ENCODE assay signal across 24 mouse cellular contexts in the genomic region with DNA sequence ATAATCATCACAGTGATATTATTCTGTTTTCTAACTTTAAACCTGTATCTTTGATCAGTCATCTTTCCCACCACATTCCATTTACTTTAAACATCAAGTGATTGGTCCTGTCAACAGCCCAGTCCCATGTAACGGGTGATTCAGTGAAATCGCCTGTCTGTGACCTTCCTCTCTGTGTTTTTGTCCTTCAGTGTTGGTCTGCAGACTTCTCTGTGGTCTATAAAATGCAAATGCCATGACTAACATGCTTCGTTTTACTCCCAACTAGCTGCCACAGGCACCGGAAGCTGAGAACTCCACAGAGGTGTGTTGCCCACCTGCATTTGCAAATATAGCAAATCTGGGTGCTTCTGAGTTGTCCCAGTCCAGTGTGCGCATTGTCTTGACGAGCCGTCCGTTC.
DNase-seq lines count a peak whose midpoint lies in the region; ATAC-seq and TF ChIP-seq lines count a peak whose summit lies in the region.
"Had no signal": no experiment of that assay in that cellular context is flagged by ENCODE, and none has a peak within 500 bp of the region (broad histone marks: within the 10 kb centered on the region; RNA-seq: fewer than 3 reads in every experiment).

No protein-coding gene starts in this region.

- dilution Hi-C loops in CH12.LX (cut with MboI; ENCODE audit: extremely low pct_ligation_motif_present, extremely low pct_unique_long_range_greater_than_20kb, low sequenced_read_pairs), result no loop called here

- H3K9me3 ChIP-seq in kidney, embryonic 15.5 days (replicated peaks), result no peaks in the 10 kb centered on the region
- no peaks in the 10 kb centered on the region for H3K9me3 ChIP-seq in CH12.LX (replicated peaks; ENCODE audit: low read length)
- no peaks in the 10 kb centered on the region for H3K9me3 ChIP-seq in hindbrain, embryonic 12.5 days (replicated peaks)
- H3K9me3 ChIP-seq: embryonic facial prominence, embryonic 13.5 days; embryonic facial prominence, embryonic 15.5 days; forebrain, embryonic 10.5 days; forebrain, embryonic 12.5 days had no signal

- peak overlapping the region; percentile 30; the same call in 1 of the 2 replicates for H3K27ac ChIP-seq in kidney, adult 2 months (ENCODE audit: insufficient read depth, low read depth, low read length)
- no peak overlapping the region for H3K27ac ChIP-seq in kidney, embryonic 15.5 days
- H3K27ac ChIP-seq in CH12.LX (ENCODE audit: insufficient read depth, low read depth), result no peak overlapping the region
- H3K27ac ChIP-seq in hindbrain, embryonic 12.5 days, result no peak overlapping the region
- H3K27ac ChIP-seq: embryonic facial prominence, embryonic 13.5 days; embryonic facial prominence, embryonic 15.5 days; forebrain, embryonic 10.5 days; forebrain, embryonic 12.5 days had no signal

- no peaks in the 10 kb centered on the region for H3K79me2 ChIP-seq in CH12.LX (replicated peaks; ENCODE audit: control insufficient read depth, extremely low read depth, insufficient read depth, poor library complexity, severe bottlenecking)

- H3K4me2 ChIP-seq in kidney, embryonic 15.5 days, result no peak overlapping the region
- H3K4me2 ChIP-seq in CH12.LX (ENCODE audit: insufficient read depth, low read depth, poor library complexity, severe bottlenecking), result no peak overlapping the region
- H3K4me2 ChIP-seq in hindbrain, embryonic 12.5 days (replicated peaks), result no peak overlapping the region
- H3K4me2 ChIP-seq: embryonic facial prominence, embryonic 13.5 days; embryonic facial prominence, embryonic 15.5 days; forebrain, embryonic 12.5 days had no signal

- no peak for TF ChIP-seq CTCF in kidney, adult 2 months (conservative IDR thresholded peaks at IDR 0.05; ENCODE audit: insufficient read depth, insufficient read length, low read depth, low read length)
- no peak for TF ChIP-seq CTCF in CH12.LX (conservative IDR thresholded peaks at IDR 0.05 in 1 of 2, IDR thresholded peaks at IDR 0.05 in 1 of 2; ENCODE audit: low read depth in 2 of 2, low read length in 2 of 2)

- H3K9ac ChIP-seq in kidney, embryonic 15.5 days, result no peak overlapping the region
- no peak overlapping the region for H3K9ac ChIP-seq in CH12.LX (ENCODE audit: insufficient read depth, low read depth)
- H3K9ac ChIP-seq in hindbrain, embryonic 12.5 days, result no peak overlapping the region
- H3K9ac ChIP-seq: embryonic facial prominence, embryonic 13.5 days; embryonic facial prominence, embryonic 15.5 days; forebrain, embryonic 12.5 days had no signal

- no peak for TF ChIP-seq POLR2A in kidney, adult 2 months (IDR thresholded peaks at IDR 0.05; ENCODE audit: low read depth, low read length)
- TF ChIP-seq POLR2A in CH12.LX (IDR thresholded peaks at IDR 0.05; ENCODE audit: low read depth, low read length), result no peak

- no peak overlapping the region for H3K4me3 ChIP-seq in kidney, adult 2 months (ENCODE audit: insufficient read depth, low read depth, low read length)
- no peak overlapping the region for H3K4me3 ChIP-seq in kidney, embryonic 15.5 days (replicated peaks)
- H3K4me3 ChIP-seq in CH12.LX (replicated peaks in 1 of 3; ENCODE audit: low read depth in 2 of 3, low read length in 2 of 3, poor library complexity in 1 of 3), result no peak overlapping the region
- H3K4me3 ChIP-seq in hindbrain, embryonic 12.5 days, result no peak overlapping the region
- H3K4me3 ChIP-seq: embryonic facial prominence, embryonic 13.5 days; embryonic facial prominence, embryonic 15.5 days; erythroblast, embryonic 14.5 days; forebrain, embryonic 10.5 days; forebrain, embryonic 12.5 days had no signal

- peaks cover 3% of the 10 kb centered on the region; the same call in 1 of the 2 replicates for H3K36me3 ChIP-seq in kidney, adult 2 months (ENCODE audit: control insufficient read depth, insufficient read depth, low read length)
- peaks cover 11% of the 10 kb centered on the region for H3K36me3 ChIP-seq in kidney, embryonic 15.5 days
- H3K36me3 ChIP-seq in CH12.LX (replicated peaks in 1 of 2; ENCODE audit: control insufficient read depth in 1 of 2, insufficient read depth in 1 of 2, low read length in 1 of 2), result peaks cover 22 to 85% of the 10 kb centered on the region in 2 experiments
- no peaks in the 10 kb centered on the region for H3K36me3 ChIP-seq in hindbrain, embryonic 12.5 days
- H3K36me3 ChIP-seq: embryonic facial prominence, embryonic 13.5 days; embryonic facial prominence, embryonic 15.5 days; forebrain, embryonic 12.5 days had no signal

- WGBS in kidney, adult 2 months, result 74% methylated on average over 8 of the region's 8 CpGs
- WGBS in kidney, embryonic 15.5 days, result 80% methylated on average over 8 of the region's 8 CpGs
- 87% methylated on average over 8 of the region's 8 CpGs for WGBS in hindbrain, embryonic 12.5 days

- no peak for TF ChIP-seq EP300 in CH12.LX (IDR thresholded peaks at IDR 0.05; ENCODE audit: low read length)

- no peak for ATAC-seq in kidney, embryonic 15.5 days (replicated peaks; ENCODE audit: low FRiP score)
- no peak for ATAC-seq in hindbrain, embryonic 12.5 days (ENCODE audit: low FRiP score)
- ATAC-seq: CD4-positive, CD25-positive, alpha-beta regulatory T cell, adult 4 months; forebrain, embryonic 14.5 days; forebrain, embryonic 16.5 days had no signal

- in situ Hi-C loops in CH12.LX (cut with MboI; ENCODE audit: low pct_ligation_motif_present, low pct_unique_long_range_greater_than_20kb, low sequenced_read_pairs), result loop anchor here (10.0 kb wide), 1 partner anchor 314 kb away; no protein-coding TSS in a partner anchor

- DNase-seq in adrenal gland, adult 2 months, result peak; percentile 67
- no peak for DNase-seq in adrenal gland, adult 8-10 months
- no peak for DNase-seq in kidney, adult 2 months
- peak; percentile 26 for DNase-seq in CH12.LX (ENCODE audit: extremely low read depth)
- DNase-seq: adrenal gland, postnatal 10 days; adrenal gland, postnatal 25 days; B cell, adult 2 months; cerebellum, adult 11 months; cerebellum, adult 18-20 months; cerebellum, adult 8-10 months; cerebellum, adult 9-11 months; cerebellum, postnatal 14 days; cerebellum, postnatal 36 days; embryo, embryonic 11 days had no signal

- H3K4me1 ChIP-seq in kidney, adult 2 months (ENCODE audit: control insufficient read depth, insufficient read depth, low read length), result peaks cover 15% of the 10 kb centered on the region; the same call in 1 of the 2 replicates
- H3K4me1 ChIP-seq in kidney, embryonic 15.5 days, result peaks cover 21% of the 10 kb centered on the region
- peaks cover 2 to 24% of the 10 kb centered on the region in 2 experiments; a peak in 2 of 4 replicates for H3K4me1 ChIP-seq in CH12.LX (ENCODE audit: control insufficient read depth in 1 of 2, insufficient read depth in 2 of 2)
- peaks cover 14% of the 10 kb centered on the region for H3K4me1 ChIP-seq in hindbrain, embryonic 12.5 days

- no peak for TF ChIP-seq RAD21 in CH12.LX (IDR thresholded peaks at IDR 0.05; ENCODE audit: low read depth, low read length)

- H3K27me3 ChIP-seq in kidney, adult 2 months (replicated peaks; ENCODE audit: control insufficient read depth, insufficient read depth, low read length), result no peaks in the 10 kb centered on the region
- H3K27me3 ChIP-seq in kidney, embryonic 15.5 days, result no peaks in the 10 kb centered on the region
- no peaks in the 10 kb centered on the region for H3K27me3 ChIP-seq in CH12.LX (replicated peaks)
- no peaks in the 10 kb centered on the region for H3K27me3 ChIP-seq in hindbrain, embryonic 12.5 days
- H3K27me3 ChIP-seq: embryonic facial prominence, embryonic 13.5 days; embryonic facial prominence, embryonic 15.5 days; forebrain, embryonic 12.5 days had no signal

TF ChIP-seq in CH12.LX, 34 proteins besides CTCF, POLR2A, EP300 and RAD21:
- TF ChIP-seq POLR2AphosphoS2 (IDR thresholded peaks at IDR 0.05; ENCODE audit: low read depth, low read length) (no peak), TCF12 (IDR thresholded peaks at IDR 0.05; ENCODE audit: low read depth, low read length) (no peak)

Comparison
In these comparisons a context has a peak if more than half of its experiments do, and no peak if none do; other contexts are left out.
1. DNase-seq: peak in adrenal gland, adult 2 months (single experiment) and CH12.LX (single experiment); none in adrenal gland, adult 8-10 months (single experiment) and kidney, adult 2 months (single experiment).